8 mouse cellular contexts compared by ENCODE assay signal in the genomic region with DNA sequence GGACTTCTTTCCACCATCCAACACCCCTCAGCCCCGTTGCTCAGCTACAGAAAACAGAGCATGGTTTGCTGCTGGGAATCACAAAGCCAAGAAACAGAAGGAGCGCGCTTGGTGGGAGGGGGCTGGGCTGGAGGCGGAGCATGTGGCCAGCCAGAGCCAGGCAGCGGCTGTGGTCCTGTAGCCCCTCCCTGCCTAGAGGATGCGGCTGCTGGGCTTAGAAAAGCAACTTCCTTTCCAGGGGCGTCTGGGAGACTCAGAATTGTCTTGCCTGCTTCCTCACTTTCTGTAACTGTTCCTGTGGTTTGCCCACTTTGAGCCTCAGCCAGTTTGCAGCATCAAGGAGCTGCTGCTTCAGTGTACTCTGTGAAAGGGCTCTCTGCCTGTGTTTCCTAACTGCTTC. TPM values are rescaled to one million over a fixed set of nuclear protein-coding genes. Genes with fewer than 3 reads are reported as not detected.
DNase-seq lines count a peak whose midpoint lies in the region; ATAC-seq and TF ChIP-seq lines count a peak whose summit lies in the region.

No protein-coding gene starts in this region.

- DNase-seq in CD8-positive naive resting alpha-beta T cell, adult 2 months (ENCODE audit: low read depth in 2 of 2, low spot score in 2 of 2), result peak; percentile 46 to 55
- peak; percentile 96 for DNase-seq in midbrain, postnatal 0 days (ENCODE audit: low spot score)

- 6% methylated on average over 7 of the region's 7 CpGs for WGBS in heart, embryonic 13.5 days
- WGBS in kidney, embryonic 16.5 days, result 0% methylated on average over 7 of the region's 7 CpGs
- 1% methylated on average over 7 of the region's 7 CpGs for WGBS in limb, embryonic 15.5 days
- 0% methylated on average over 7 of the region's 7 CpGs for WGBS in midbrain, postnatal 0 days
- 0% methylated on average over 7 of the region's 7 CpGs for WGBS in stomach, embryonic 16.5 days

- TF ChIP-seq POLR2A in bone marrow macrophage, adult 2 months (IDR thresholded peaks at IDR 0.05; ENCODE audit: borderline replicate concordance, low read depth, low read length), result no peak
- peak; percentile 56; the same call in 1 of the 2 replicates for TF ChIP-seq POLR2A in embryonic fibroblast, embryonic 13.5 days (IDR thresholded peaks at IDR 0.05; ENCODE audit: low read depth, low read length)

- peak overlapping the region; percentile 74 for H3K4me2 ChIP-seq in heart, embryonic 13.5 days
- peak overlapping the region; percentile 64 for H3K4me2 ChIP-seq in kidney, embryonic 16.5 days (replicated peaks; ENCODE audit: low read depth, low read length)
- peak overlapping the region; percentile 54 for H3K4me2 ChIP-seq in limb, embryonic 15.5 days
- peak overlapping the region; percentile 53 for H3K4me2 ChIP-seq in midbrain, postnatal 0 days (ENCODE audit: low read depth, low read length, poor library complexity, severe bottlenecking)
- H3K4me2 ChIP-seq in stomach, embryonic 16.5 days (ENCODE audit: low read depth, low read length), result peak overlapping the region; percentile 47

- H3K9ac ChIP-seq in heart, embryonic 13.5 days, result peak overlapping the region; percentile 72
- peak overlapping the region; percentile 57 for H3K9ac ChIP-seq in kidney, embryonic 16.5 days (replicated peaks; ENCODE audit: low read length)
- H3K9ac ChIP-seq in limb, embryonic 15.5 days, result no peak overlapping the region
- peak overlapping the region; percentile 62 for H3K9ac ChIP-seq in midbrain, postnatal 0 days (replicated peaks; ENCODE audit: low read length, poor library complexity, severe bottlenecking)
- peak overlapping the region; percentile 19; the same call in 1 of the 2 replicates for H3K9ac ChIP-seq in stomach, embryonic 16.5 days (ENCODE audit: low read length)

- H3K4me1 ChIP-seq in bone marrow macrophage, adult 2 months (ENCODE audit: control insufficient read depth, insufficient read depth, low read length), result peaks cover 7% of the 10 kb centered on the region
- no peaks in the 10 kb centered on the region for H3K4me1 ChIP-seq in embryonic fibroblast, embryonic 13.5 days (ENCODE audit: control insufficient read depth, insufficient read depth, low read length)
- peaks cover 31% of the 10 kb centered on the region for H3K4me1 ChIP-seq in heart, embryonic 13.5 days
- H3K4me1 ChIP-seq in kidney, embryonic 16.5 days (ENCODE audit: insufficient read depth, low read length), result peaks cover 15% of the 10 kb centered on the region
- peaks cover 26% of the 10 kb centered on the region for H3K4me1 ChIP-seq in limb, embryonic 15.5 days
- peaks cover 35% of the 10 kb centered on the region for H3K4me1 ChIP-seq in midbrain, postnatal 0 days (ENCODE audit: insufficient read depth, low read length)
- peaks cover 15% of the 10 kb centered on the region; the same call in 1 of the 2 replicates for H3K4me1 ChIP-seq in stomach, embryonic 16.5 days (ENCODE audit: control insufficient read depth, insufficient read depth, low read length)

- H3K9me3 ChIP-seq in heart, embryonic 13.5 days, result no peaks in the 10 kb centered on the region
- H3K9me3 ChIP-seq in kidney, embryonic 16.5 days (ENCODE audit: low read length), result no peaks in the 10 kb centered on the region
- H3K9me3 ChIP-seq in limb, embryonic 15.5 days, result no peaks in the 10 kb centered on the region
- H3K9me3 ChIP-seq in midbrain, postnatal 0 days (ENCODE audit: low read length), result no peaks in the 10 kb centered on the region
- H3K9me3 ChIP-seq in stomach, embryonic 16.5 days (replicated peaks; ENCODE audit: control insufficient read depth, low read length), result no peaks in the 10 kb centered on the region

- H3K36me3 ChIP-seq in heart, embryonic 13.5 days, result no peaks in the 10 kb centered on the region
- no peaks in the 10 kb centered on the region for H3K36me3 ChIP-seq in kidney, embryonic 16.5 days (ENCODE audit: insufficient read depth, low read length)
- no peaks in the 10 kb centered on the region for H3K36me3 ChIP-seq in limb, embryonic 15.5 days
- H3K36me3 ChIP-seq in midbrain, postnatal 0 days (ENCODE audit: insufficient read depth, low read length), result no peaks in the 10 kb centered on the region
- H3K36me3 ChIP-seq in stomach, embryonic 16.5 days (ENCODE audit: control insufficient read depth, insufficient read depth, low read length), result no peaks in the 10 kb centered on the region

- peak overlapping the region; percentile 37 for H3K4me3 ChIP-seq in bone marrow macrophage, adult 2 months (ENCODE audit: insufficient read depth, low read length)
- H3K4me3 ChIP-seq in embryonic fibroblast, embryonic 13.5 days (ENCODE audit: insufficient read depth, low read length), result peak overlapping the region; percentile 8; the same call in 1 of the 2 replicates
- H3K4me3 ChIP-seq in heart, embryonic 13.5 days, result peak overlapping the region; percentile 44
- peak overlapping the region; percentile 39 for H3K4me3 ChIP-seq in kidney, embryonic 16.5 days (ENCODE audit: low read length)
- H3K4me3 ChIP-seq in limb, embryonic 15.5 days, result peak overlapping the region; percentile 27
- peak overlapping the region; percentile 30 for H3K4me3 ChIP-seq in midbrain, postnatal 0 days (ENCODE audit: low read depth, low read length)
- peak overlapping the region; percentile 22 for H3K4me3 ChIP-seq in stomach, embryonic 16.5 days (replicated peaks; ENCODE audit: low read length)

- H3K27ac ChIP-seq in bone marrow macrophage, adult 2 months (ENCODE audit: insufficient read depth, low read depth, low read length), result peak overlapping the region; percentile 15; the same call in 1 of the 2 replicates
- no peak overlapping the region for H3K27ac ChIP-seq in embryonic fibroblast, embryonic 13.5 days (ENCODE audit: insufficient read depth, low read length)
- peak overlapping the region; percentile 43 for H3K27ac ChIP-seq in heart, embryonic 13.5 days (replicated peaks)
- peak overlapping the region; percentile 93 for H3K27ac ChIP-seq in kidney, embryonic 16.5 days (ENCODE audit: low read length)
- peak overlapping the region; percentile 83 for H3K27ac ChIP-seq in limb, embryonic 15.5 days
- H3K27ac ChIP-seq in midbrain, postnatal 0 days (ENCODE audit: low read depth, low read length), result peak overlapping the region; percentile 93
- peak overlapping the region; percentile 60 for H3K27ac ChIP-seq in stomach, embryonic 16.5 days (ENCODE audit: low read length)

- peaks cover 30% of the 10 kb centered on the region for H3K27me3 ChIP-seq in heart, embryonic 13.5 days (replicated peaks)
- no peaks in the 10 kb centered on the region for H3K27me3 ChIP-seq in kidney, embryonic 16.5 days (ENCODE audit: insufficient read depth, low read length)
- H3K27me3 ChIP-seq in limb, embryonic 15.5 days, result no peaks in the 10 kb centered on the region
- H3K27me3 ChIP-seq in midbrain, postnatal 0 days (ENCODE audit: insufficient read depth, low read length), result no peaks in the 10 kb centered on the region
- H3K27me3 ChIP-seq in stomach, embryonic 16.5 days (ENCODE audit: control insufficient read depth, insufficient read depth, low read length), result no peaks in the 10 kb centered on the region

- TF ChIP-seq CTCF in bone marrow macrophage, adult 2 months (IDR thresholded peaks at IDR 0.05; ENCODE audit: low read depth, low read length), result no peak
- no peak for TF ChIP-seq CTCF in embryonic fibroblast, embryonic 13.5 days (IDR thresholded peaks at IDR 0.05; ENCODE audit: borderline replicate concordance, insufficient read depth, low read length)
- TF ChIP-seq CTCF in midbrain, postnatal 0 days (IDR thresholded peaks at IDR 0.05), result no peak

- no peak; the same call in 1 of the 2 replicates for ATAC-seq in heart, embryonic 13.5 days (ENCODE audit: extremely low read depth, insufficient number of reproducible peaks, low FRiP score, low TSS enrichment)
- peak; percentile 90 for ATAC-seq in kidney, embryonic 16.5 days (ENCODE audit: low FRiP score, low TSS enrichment)
- ATAC-seq in limb, embryonic 15.5 days (ENCODE audit: insufficient number of reproducible peaks, low FRiP score, low TSS enrichment, low read depth), result peak; percentile 78
- ATAC-seq in midbrain, postnatal 0 days (ENCODE audit: low FRiP score), result peak; percentile 75
- peak; percentile 75; the same call in 1 of the 2 replicates for ATAC-seq in stomach, embryonic 16.5 days (ENCODE audit: insufficient read depth, low FRiP score)

RNA-seq across cellular contexts. Expression of a gene that starts 16.0 kb away (rescaled TPM):
- not detected in 2 replicates for polyA plus RNA-seq in bone marrow macrophage, adult 2 months (2012; ENCODE audit: insufficient read depth, insufficient read length, missing spikeins)
- not detected in 2 replicates for polyA plus RNA-seq in embryonic fibroblast, embryonic 13.5 days (2011; ENCODE audit: insufficient read length, low read depth, missing spikeins)
- polyA plus RNA-seq in heart, embryonic 13.5 days (2015; fragmentation: Nextera tagmentation; extraction: Ambion mirVana), result 0.83 and 1.3 TPM in 2 replicates
- 0.62 and 0.63 TPM in 2 replicates for polyA plus RNA-seq in kidney, embryonic 16.5 days (2015; fragmentation: Nextera tagmentation; extraction: Ambion mirVana)
- polyA plus RNA-seq in limb, embryonic 15.5 days (2015; fragmentation: Nextera tagmentation; extraction: Ambion mirVana), result 0.58 and 0.72 TPM in 2 replicates
- total RNA-seq in midbrain, postnatal 0 days (2014; rRNA removed), result 0.38 and 2.1 TPM in 2 replicates
- polyA plus RNA-seq in midbrain, postnatal 0 days (2015; fragmentation: Nextera tagmentation; extraction: Ambion mirVana), result 0.81 and 0.90 TPM in 2 replicates
- polyA plus RNA-seq in stomach, embryonic 16.5 days (2015; fragmentation: Nextera tagmentation; extraction: Ambion mirVana), result 0.13 and 0.21 TPM in 2 replicates

RNA-seq across cellular contexts. Expression of a gene that starts 34.6 kb away (rescaled TPM):
- polyA plus RNA-seq in bone marrow macrophage, adult 2 months (2012; ENCODE audit: insufficient read depth, insufficient read length, missing spikeins), result 0.24 and 0.67 TPM in 2 replicates
- polyA plus RNA-seq in embryonic fibroblast, embryonic 13.5 days (2011; ENCODE audit: insufficient read length, low read depth, missing spikeins), result not detected in 2 replicates
- 0.13 and 0.25 TPM in 2 replicates for polyA plus RNA-seq in heart, embryonic 13.5 days (2015; fragmentation: Nextera tagmentation; extraction: Ambion mirVana)
- polyA plus RNA-seq in kidney, embryonic 16.5 days (2015; fragmentation: Nextera tagmentation; extraction: Ambion mirVana), result 0.19 and 0.33 TPM in 2 replicates
- polyA plus RNA-seq in limb, embryonic 15.5 days (2015; fragmentation: Nextera tagmentation; extraction: Ambion mirVana), result 0.09 and 0.24 TPM in 2 replicates
- total RNA-seq in midbrain, postnatal 0 days (2014; rRNA removed), result 29.8 and 31.5 TPM in 2 replicates
- 15.7 and 15.9 TPM in 2 replicates for polyA plus RNA-seq in midbrain, postnatal 0 days (2015; fragmentation: Nextera tagmentation; extraction: Ambion mirVana)
- polyA plus RNA-seq in stomach, embryonic 16.5 days (2015; fragmentation: Nextera tagmentation; extraction: Ambion mirVana), result 0.15 and 0.31 TPM in 2 replicates

Comparison
In these comparisons a context has a peak if more than half of its experiments do, and no peak if none do; other contexts are left out.
1. RNA of a gene that starts 34.6 kb away (polyA plus RNA-seq): 15.7 to 15.9 TPM in midbrain, postnatal 0 days; 0.24 to 0.67 TPM in bone marrow macrophage, adult 2 months, 0.09 to 0.24 TPM in limb, embryonic 15.5 days, 0.19 to 0.33 TPM in kidney, embryonic 16.5 days, 0.15 to 0.31 TPM in stomach, embryonic 16.5 days, 0.13 to 0.25 TPM in heart, embryonic 13.5 days and not detected in embryonic fibroblast, embryonic 13.5 days; every median in the first group is over 10 times any median in the second.
2. Peak in every context shown above with its lines, with median percentiles within 50 percentile points of each other: H3K4me3 ChIP-seq and H3K4me2 ChIP-seq.